Mouse (Mus musculus): ENCODE data around the gene Slc9a1. TPM values are rescaled to one million over a fixed set of nuclear protein-coding genes. Genes with fewer than 3 reads are reported as not detected.

The Slc9a1 gene
- total and polyA plus RNA-seq, 3 experiments = 7.3 to 44.6 (median 27.3) TPM

DNA sequence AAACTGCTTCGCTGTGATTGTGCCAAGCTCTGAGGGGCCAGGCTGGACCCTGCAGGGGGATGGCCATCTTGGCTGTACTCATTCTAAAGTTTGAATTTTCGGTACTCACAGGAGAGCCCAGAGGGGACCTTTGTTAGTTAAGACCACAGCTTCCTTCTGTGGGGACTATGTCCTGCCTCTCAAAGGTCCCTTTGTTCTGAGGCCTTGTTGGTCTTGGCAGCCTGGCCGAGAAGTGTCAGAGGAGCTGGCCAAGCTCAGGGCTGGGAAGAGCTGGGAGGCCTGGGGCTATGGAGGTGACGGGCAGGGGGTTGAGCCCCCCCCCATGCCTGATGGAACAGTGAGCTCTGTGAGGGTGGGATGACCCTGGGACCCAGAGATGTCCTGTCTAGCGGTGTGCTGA lies 73.6 kb downstream of the Slc9a1 start:
- TF ChIP-seq CTCF (IDR thresholded peaks at IDR 0.05; ENCODE audit: low read depth, low read length) (no peak), GATA1 (IDR thresholded peaks at IDR 0.05; ENCODE audit: borderline replicate concordance, low read length) (no peak), POLR2AphosphoS5 (IDR thresholded peaks at IDR 0.05; ENCODE audit: insufficient replicate concordance, low read depth, low read length) (no peak), GATA2 (IDR thresholded peaks at IDR 0.05; ENCODE audit: borderline replicate concordance, low read depth, low read length) (no peak), TAL1 (conservative IDR thresholded peaks at IDR 0.05; ENCODE audit: low read depth, low read length) (no peak)
- Histone ChIP-seq H3K27me3 (ENCODE audit: insufficient read depth, low read length) (peaks cover 50% of the 10 kb centered on the region), H3K4me1 (ENCODE audit: insufficient read depth, low read depth, low read length) (peaks cover 2% of the 10 kb centered on the region; the same call in 1 of the 2 replicates), H3K9me3 (replicated peaks) (no peaks in the 10 kb centered on the region), H3K36me3 (replicated peaks) (no peaks in the 10 kb centered on the region), H3K4me3 (ENCODE audit: low read depth, low read length) (no peak overlapping the region)
- ATAC-seq (ENCODE audit: extremely low read depth, insufficient number of reproducible peaks, low FRiP score, poor library complexity, severe bottlenecking) (no peak), DNase-seq (ENCODE audit: low spot score) (no peak)

DNA sequence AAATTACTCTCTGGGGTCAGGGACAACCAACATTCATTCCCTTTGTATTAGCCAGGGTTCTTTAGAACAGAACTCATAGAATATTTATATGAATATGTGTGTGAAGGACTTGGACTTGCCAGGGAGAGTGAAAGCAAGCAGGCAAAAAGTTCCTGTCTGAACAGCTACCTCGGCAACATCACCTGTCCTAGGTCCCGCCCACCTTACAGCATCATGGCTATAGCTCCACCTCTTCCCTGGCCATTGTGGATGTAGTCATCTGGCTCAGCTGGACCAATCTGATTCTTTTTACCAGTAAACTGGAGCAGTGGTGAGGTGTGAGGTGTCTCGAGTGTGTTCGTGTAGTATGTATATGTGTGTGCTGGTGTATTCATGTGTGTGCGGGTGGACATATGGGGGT lies 76.2 kb downstream of the Slc9a1 start:
- TF ChIP-seq GATA2 (IDR thresholded peaks at IDR 0.05; ENCODE audit: borderline replicate concordance, low read depth, low read length) (no peak), TAL1 (conservative IDR thresholded peaks at IDR 0.05; ENCODE audit: low read depth, low read length) (no peak), POLR2AphosphoS5 (IDR thresholded peaks at IDR 0.05; ENCODE audit: insufficient replicate concordance, low read depth, low read length) (no peak), GATA1 (IDR thresholded peaks at IDR 0.05; ENCODE audit: borderline replicate concordance, low read length) (no peak), CTCF (IDR thresholded peaks at IDR 0.05; ENCODE audit: low read depth, low read length) (no peak)
- no peaks in the 10 kb centered on the region for H3K36me3 ChIP-seq (replicated peaks)
- peaks cover 46% of the 10 kb centered on the region for H3K27me3 ChIP-seq (ENCODE audit: insufficient read depth, low read length)
- no peak overlapping the region for H3K4me3 ChIP-seq (ENCODE audit: low read depth, low read length)
- DNase-seq (ENCODE audit: low spot score) (no peak), ATAC-seq (ENCODE audit: extremely low read depth, insufficient number of reproducible peaks, low FRiP score, poor library complexity, severe bottlenecking) (no peak)
- H3K9me3 ChIP-seq (replicated peaks) = no peaks in the 10 kb centered on the region
- H3K4me1 ChIP-seq (ENCODE audit: insufficient read depth, low read depth, low read length) = peaks cover 8% of the 10 kb centered on the region; the same call in 1 of the 2 replicates

DNA sequence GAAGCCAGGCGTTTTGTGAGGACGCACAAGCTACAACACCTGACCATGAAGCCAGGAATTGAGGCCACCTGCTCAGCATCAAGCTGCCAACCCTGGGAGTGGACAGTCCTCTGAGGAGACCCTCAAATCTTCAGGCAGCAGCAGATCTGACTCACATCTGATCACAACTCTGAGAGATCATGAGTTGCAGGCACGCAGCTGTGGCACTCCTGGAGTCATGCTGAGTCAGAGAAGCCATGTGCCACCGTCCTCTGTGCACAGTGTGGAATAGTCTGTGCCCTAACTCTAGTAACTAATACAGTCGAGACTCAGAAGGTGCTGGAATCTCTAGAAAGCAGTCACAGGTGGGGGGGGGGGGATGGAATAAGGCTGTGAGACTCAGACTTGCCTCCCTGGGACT lies 77.9 kb downstream of the Slc9a1 start:
- Histone ChIP-seq H3K4me3 (ENCODE audit: low read depth, low read length) (no peak overlapping the region), H3K36me3 (replicated peaks) (no peaks in the 10 kb centered on the region), H3K4me1 (ENCODE audit: insufficient read depth, low read depth, low read length) (peaks cover 8% of the 10 kb centered on the region; the same call in 1 of the 2 replicates), H3K27me3 (ENCODE audit: insufficient read depth, low read length) (peaks cover 38% of the 10 kb centered on the region), H3K9me3 (replicated peaks) (no peaks in the 10 kb centered on the region)
- TF ChIP-seq GATA2 (IDR thresholded peaks at IDR 0.05; ENCODE audit: borderline replicate concordance, low read depth, low read length) = no peak
- TF ChIP-seq TAL1 (conservative IDR thresholded peaks at IDR 0.05; ENCODE audit: low read depth, low read length) = no peak
- no peak for TF ChIP-seq CTCF (IDR thresholded peaks at IDR 0.05; ENCODE audit: low read depth, low read length)
- TF ChIP-seq GATA1 (IDR thresholded peaks at IDR 0.05; ENCODE audit: borderline replicate concordance, low read length) = no peak
- no peak for TF ChIP-seq POLR2AphosphoS5 (IDR thresholded peaks at IDR 0.05; ENCODE audit: insufficient replicate concordance, low read depth, low read length)
- no peak for DNase-seq (ENCODE audit: low spot score)
- ATAC-seq (ENCODE audit: extremely low read depth, insufficient number of reproducible peaks, low FRiP score, poor library complexity, severe bottlenecking) = no peak

DNA sequence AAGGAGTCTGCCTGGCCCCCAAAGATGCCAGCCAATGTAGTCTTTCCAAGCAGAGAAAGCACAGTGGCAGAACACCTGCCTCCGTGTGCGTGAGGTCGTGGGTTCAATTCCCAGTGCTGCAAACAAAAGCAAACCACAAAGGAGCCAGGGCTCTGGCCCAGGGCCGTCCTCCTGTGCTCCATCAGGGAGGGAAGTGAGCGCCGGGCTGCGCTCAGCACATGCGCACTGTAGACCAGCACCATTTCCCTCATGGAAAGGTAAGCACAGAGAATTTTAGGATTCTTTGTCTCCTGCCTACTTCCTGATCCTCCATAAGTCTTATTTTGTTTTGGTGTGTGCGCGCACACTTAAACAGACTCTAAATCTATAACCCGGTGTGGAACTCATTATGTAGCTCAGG lies 78.5 kb downstream of the Slc9a1 start:
- TF ChIP-seq POLR2AphosphoS5 (IDR thresholded peaks at IDR 0.05; ENCODE audit: insufficient replicate concordance, low read depth, low read length) (no peak), GATA2 (IDR thresholded peaks at IDR 0.05; ENCODE audit: borderline replicate concordance, low read depth, low read length) (no peak), GATA1 (IDR thresholded peaks at IDR 0.05; ENCODE audit: borderline replicate concordance, low read length) (no peak), CTCF (IDR thresholded peaks at IDR 0.05; ENCODE audit: low read depth, low read length) (no peak), TAL1 (conservative IDR thresholded peaks at IDR 0.05; ENCODE audit: low read depth, low read length) (no peak)
- H3K4me1 ChIP-seq (ENCODE audit: insufficient read depth, low read depth, low read length) = peaks cover 8% of the 10 kb centered on the region; the same call in 1 of the 2 replicates
- no peak overlapping the region for H3K4me3 ChIP-seq (ENCODE audit: low read depth, low read length)
- no peaks in the 10 kb centered on the region for H3K36me3 ChIP-seq (replicated peaks)
- no peaks in the 10 kb centered on the region for H3K9me3 ChIP-seq (replicated peaks)
- DNase-seq (ENCODE audit: low spot score) = no peak
- peaks cover 38% of the 10 kb centered on the region for H3K27me3 ChIP-seq (ENCODE audit: insufficient read depth, low read length)
- no peak for ATAC-seq (ENCODE audit: extremely low read depth, insufficient number of reproducible peaks, low FRiP score, poor library complexity, severe bottlenecking)

DNA sequence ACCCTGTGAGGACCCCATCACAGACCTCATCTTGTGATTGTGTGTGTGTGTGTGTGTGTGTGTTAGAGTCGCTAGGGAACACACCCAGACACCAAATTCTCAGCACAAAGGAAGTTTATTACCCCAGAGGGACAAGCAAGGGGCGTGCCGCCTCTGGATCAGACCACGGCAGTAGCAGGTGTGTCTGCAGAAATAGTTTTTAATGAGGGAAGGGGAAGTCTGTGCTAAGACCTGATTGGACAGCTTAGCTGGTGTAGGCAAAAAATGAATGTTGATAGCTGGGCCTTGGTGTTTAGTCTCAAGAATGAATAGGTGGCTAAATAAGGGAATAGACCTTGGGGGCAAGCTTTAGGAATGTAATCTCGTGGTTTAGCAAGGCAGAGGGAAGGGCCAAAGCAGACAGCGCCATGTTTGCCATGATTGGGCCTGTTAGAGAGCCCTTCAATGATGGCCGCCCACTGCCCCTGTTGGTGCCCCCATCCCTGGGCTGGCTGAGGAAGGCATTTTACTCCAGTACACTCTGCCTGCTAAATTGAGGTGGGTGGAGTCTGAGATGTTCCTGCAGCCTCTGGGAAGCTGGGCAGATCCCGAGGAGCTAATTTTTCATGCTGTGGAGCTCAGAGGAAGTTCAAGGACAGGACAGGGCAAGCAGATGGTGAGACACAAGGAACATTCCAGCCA lies 79.3 kb downstream of the Slc9a1 start:
- peaks cover 34% of the 10 kb centered on the region for H3K27me3 ChIP-seq (ENCODE audit: insufficient read depth, low read length)
- H3K4me1 ChIP-seq (ENCODE audit: insufficient read depth, low read depth, low read length) = peaks cover 8% of the 10 kb centered on the region; the same call in 1 of the 2 replicates
- DNase-seq (ENCODE audit: low spot score) (no peak), ATAC-seq (ENCODE audit: extremely low read depth, insufficient number of reproducible peaks, low FRiP score, poor library complexity, severe bottlenecking) (no peak)
- H3K4me3 ChIP-seq (ENCODE audit: low read depth, low read length) = no peak overlapping the region
- no peaks in the 10 kb centered on the region for H3K9me3 ChIP-seq (replicated peaks)
- no peak for TF ChIP-seq GATA2 (IDR thresholded peaks at IDR 0.05; ENCODE audit: borderline replicate concordance, low read depth, low read length)
- TF ChIP-seq GATA1 (IDR thresholded peaks at IDR 0.05; ENCODE audit: borderline replicate concordance, low read length) = no peak
- no peak for TF ChIP-seq CTCF (IDR thresholded peaks at IDR 0.05; ENCODE audit: low read depth, low read length)
- TF ChIP-seq POLR2AphosphoS5 (IDR thresholded peaks at IDR 0.05; ENCODE audit: insufficient replicate concordance, low read depth, low read length) = no peak
- TF ChIP-seq TAL1 (conservative IDR thresholded peaks at IDR 0.05; ENCODE audit: low read depth, low read length) = no peak
- H3K36me3 ChIP-seq (replicated peaks) = no peaks in the 10 kb centered on the region

DNA sequence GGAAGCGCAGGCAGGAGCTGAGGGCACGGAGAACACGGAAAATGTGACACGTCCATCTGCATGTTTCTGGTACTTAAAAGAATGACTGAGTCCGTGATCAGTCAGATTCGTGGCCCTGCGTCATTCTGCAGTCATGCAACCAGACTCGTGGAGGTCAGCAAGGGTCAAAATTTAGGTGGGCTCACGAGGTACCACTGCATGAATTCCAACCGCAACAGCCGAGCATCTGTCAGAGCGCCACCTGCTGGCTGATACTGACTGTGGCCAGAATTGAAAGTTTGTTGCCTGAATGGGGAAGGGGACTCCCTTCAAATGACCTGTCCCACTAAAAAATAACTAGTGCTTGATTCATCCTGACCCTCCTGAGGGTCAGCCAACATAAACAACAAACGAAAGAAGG lies 80.2 kb downstream of the Slc9a1 start:
- Histone ChIP-seq H3K4me3 (ENCODE audit: low read depth, low read length) (no peak overlapping the region), H3K9me3 (replicated peaks) (no peaks in the 10 kb centered on the region), H3K4me1 (ENCODE audit: insufficient read depth, low read depth, low read length) (peaks cover 8% of the 10 kb centered on the region; the same call in 1 of the 2 replicates), H3K27me3 (ENCODE audit: insufficient read depth, low read length) (peaks cover 33% of the 10 kb centered on the region), H3K36me3 (replicated peaks) (no peaks in the 10 kb centered on the region)
- peak; percentile 26; the same call in 1 of the 2 replicates for TF ChIP-seq CTCF (IDR thresholded peaks at IDR 0.05; ENCODE audit: low read depth, low read length)
- TF ChIP-seq GATA1 (IDR thresholded peaks at IDR 0.05; ENCODE audit: borderline replicate concordance, low read length) = no peak
- ATAC-seq (ENCODE audit: extremely low read depth, insufficient number of reproducible peaks, low FRiP score, poor library complexity, severe bottlenecking) (no peak), DNase-seq (ENCODE audit: low spot score) (no peak)

Data from G1E (cell line).